Mouse (Mus musculus) induced T-regulatory cell, adult 2 months (primary cell): ENCODE results near the gene Npy2r.

ENCODE experiments used
- DNase-seq: peaks from one replicate; pipeline ENCODE4 v3.0.0-alpha.2; 2012; ENCODE audit warnings: low read depth

Gene Npy2r

DNA sequence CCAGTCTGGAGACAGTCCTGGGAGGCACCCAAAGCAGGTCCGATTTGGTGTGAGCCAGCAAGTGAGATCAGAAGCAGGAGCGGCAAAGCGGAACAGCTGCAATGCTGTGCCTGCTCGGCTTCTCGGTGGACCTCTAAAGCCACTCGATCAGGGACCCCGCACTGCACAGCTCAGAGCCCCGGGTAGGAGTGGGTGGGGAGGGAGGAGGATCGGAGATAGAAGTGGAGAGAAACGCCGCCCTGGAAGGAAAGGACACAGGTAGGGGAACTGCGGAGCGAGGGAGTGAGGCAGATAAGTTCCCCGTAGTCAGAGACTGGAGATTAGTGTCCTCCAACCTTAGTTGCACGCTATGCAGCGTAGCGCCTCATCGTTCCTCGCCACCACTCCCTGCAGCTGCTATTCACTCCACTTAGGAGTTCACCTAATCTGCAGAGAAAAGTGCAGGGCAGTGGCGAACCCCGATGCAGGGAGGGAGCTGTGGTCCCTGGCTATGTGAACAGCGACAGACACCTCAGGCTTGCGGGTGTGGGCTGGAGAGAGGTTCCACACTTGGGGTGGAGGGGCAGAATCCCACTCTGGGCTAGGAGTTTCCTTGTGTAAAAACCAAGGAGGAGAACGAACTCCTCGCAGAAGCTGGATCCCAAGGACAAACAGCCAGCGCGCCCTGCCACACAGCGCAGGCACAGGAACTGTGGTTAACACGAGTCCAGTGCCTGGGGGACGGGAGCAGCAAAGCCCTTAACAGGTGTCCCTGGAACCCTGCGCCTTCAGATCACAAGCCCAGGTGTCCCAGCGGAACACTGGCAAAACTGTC is at the start of gene Npy2r:
Gene Npy2r (minus strand): TSS at position 177 of the 814 bp plus-strand sequence.
- DNase-seq: no peak

DNA sequence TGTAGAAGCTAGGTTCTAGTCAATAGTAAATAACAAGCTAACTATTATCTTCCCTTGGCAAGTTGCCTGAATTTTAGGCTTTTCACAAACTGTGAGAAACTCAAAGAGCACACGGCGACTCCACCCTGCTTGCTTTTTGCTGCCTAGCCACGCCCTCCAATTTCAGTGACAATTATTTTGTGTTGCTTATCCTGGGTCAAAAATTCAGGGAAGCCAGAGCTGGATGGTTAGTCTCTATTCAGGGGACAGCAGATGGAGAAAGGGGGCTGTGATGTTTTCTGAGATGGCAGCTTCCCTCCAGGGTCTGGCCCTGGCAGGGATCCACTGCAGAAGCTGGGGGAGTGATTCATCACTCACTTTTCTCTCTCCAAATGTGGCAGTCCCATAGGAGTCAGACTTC is 9.9 kb upstream of the Npy2r start:
- no peak for DNase-seq

GRCm38 (mm10) chr3:82556311-82556828 is 8.5 kb upstream of the Npy2r start:
- no peak for DNase-seq

- no peak for DNase-seq
Measured at GRCm38 (mm10) chr3:82549932-82550331, 2.0 kb upstream of the Npy2r start.

DNA sequence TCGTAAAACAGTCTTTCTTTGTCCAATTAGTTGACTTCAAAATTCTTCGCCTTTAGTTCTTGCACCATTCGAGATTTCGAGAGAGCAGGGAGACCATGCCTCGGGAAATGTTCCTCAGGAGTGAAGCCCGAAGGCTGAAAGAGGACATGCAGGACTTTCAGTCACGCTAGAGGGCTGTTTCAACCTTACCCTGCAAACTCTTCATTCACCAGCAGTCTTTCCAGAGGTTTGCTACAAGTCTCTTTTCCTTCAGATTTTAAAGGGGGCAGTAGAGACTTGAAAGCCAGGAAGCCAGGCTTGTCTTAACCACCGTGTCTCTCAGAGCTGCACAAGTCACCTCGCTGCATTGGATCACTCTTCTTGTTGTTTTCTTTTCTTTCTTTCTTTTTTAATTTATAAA is 869 bp upstream of the Npy2r start:
- no peak for DNase-seq

DNA sequence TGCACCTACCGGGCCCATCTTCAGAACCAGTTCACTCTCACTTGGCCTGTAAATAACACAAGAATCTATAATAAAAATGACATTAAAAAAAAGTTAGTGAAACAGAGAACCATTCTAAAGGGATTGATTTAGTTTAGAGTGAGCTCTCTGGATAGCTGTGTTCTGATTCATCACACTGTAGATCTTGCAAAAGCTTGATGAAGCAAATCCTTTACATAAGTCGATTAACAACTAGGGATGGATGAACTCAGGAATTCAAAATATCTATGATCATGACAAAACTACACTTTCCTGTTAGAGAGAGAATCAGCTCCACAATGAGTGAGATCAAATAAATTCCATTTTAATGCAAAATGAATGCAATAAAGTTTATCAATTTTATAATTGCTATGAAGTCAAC is 6.4 kb downstream of the Npy2r start:
- DNase-seq: no peak

DNA sequence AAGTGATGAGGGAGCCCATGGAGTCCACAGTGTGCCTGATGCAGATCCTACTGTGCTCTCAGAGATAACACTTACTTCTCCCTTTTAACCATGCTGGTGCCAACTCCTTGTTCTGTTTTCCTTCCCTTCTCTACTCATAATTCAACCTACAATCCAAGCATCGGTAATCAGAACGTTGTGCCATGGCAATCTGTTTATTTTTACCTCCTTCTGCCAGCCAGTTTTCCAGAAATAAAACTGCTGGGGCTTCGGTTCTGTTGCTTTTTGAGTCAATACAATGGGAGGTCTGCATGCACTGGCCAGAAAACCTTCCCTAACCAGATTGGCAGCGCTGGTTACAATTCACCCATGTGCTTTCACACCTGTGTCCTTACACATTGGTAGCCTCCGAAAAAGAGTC is 7.9 kb downstream of the Npy2r start:
- DNase-seq: no peak

- DNase-seq: no peak
Measured at GRCm38 (mm10) chr3:82524792-82525191, 23.1 kb downstream of the Npy2r start.

DNA sequence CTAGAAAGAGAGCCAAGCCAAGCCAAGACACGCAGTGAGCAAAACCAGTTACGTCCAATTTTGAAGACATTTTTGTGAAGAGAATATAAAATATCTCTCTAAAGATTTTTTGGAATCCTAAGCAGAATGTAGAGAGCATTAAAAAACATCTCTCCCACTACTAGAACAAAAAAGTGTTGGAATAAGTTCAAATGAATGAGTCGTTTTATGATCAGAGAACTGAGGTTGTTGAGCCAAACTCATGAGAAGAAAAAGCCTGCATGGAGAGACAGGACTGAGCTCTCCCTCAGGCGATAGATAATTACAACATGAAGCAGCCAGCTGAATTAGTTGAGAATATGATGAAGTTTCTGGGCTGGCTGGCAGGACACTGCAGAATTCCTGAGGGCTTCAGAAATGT is 49.9 kb downstream of the Npy2r start:
- DNase-seq: no peak
